Mouse (Mus musculus): ENCODE results near the gene Mafg.
"Not testable (repeated sequence)": the region's sequence is repeated elsewhere in the genome, so short reads cannot be mapped to it uniquely, and the experiment has no call there.

The Mafg gene

DNA sequence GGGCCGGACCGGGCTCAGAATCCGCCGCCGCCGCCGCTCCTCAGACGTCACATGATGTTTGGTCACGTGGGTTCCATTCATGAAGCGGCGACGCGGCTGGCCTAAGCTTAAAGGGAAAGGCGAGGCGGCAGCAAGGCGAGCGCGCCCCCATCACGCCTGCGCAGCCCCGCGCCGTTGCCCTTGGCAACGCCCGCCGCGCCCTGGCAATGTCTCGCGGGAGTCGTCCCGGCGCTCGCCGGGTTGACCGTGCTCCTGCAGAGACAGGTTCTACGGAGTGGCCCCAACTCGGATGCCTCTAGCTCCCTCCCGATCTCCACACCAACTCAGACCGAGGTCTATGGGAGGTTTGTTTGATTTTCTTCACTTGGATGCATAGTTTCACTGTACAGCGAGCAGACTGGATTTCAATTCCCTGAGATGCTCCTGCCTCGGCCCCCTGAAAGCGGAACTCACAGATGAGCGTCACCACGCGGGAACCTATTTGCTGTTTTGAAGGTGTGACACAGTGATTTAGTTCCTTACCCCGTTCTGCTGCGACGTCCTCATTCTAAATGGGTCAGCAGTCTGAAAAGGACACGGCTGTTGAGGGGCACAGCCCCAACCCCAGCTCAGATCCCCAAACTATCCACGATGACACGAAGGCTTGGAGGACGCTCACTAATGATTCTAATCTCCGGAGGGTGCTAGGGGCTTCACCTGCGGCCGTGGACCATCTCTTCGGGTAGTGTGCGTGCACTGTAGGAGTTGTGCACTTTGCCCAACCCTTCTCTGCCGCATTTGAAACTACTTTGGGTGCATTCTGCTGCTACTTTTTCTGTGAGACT is at the start of gene Mafg:
TSS of gene Mafg (minus strand) at position 81 of the 824 bp plus-strand sequence.
- DNase-seq (ENCODE audit: low read depth), result peak; percentile 98

- peak; percentile 80 for DNase-seq (ENCODE audit: low read depth)
Observed at GRCm38 (mm10) chr11:120682683-120683082, 49.3 kb upstream of the Mafg start.

DNA sequence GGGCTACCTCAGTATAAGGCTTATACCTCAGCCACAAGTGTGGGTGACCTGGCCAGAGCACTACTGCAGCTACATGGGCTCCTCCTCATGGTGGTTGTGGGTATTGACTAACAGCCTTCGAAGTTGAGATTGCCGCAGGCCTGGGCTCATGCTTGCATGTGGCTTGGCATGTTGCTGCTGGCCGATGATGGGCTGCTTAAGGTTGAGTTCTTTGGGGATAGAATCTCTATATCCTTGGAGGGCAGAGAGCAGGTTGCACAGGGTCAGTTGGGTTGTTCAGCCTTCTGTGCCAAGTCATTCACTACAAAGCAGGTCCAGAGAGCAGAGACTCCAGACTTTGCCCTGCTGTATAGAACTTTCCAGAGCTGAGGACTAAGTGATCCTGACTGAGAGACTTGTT is 46.5 kb upstream of the Mafg start:
- peak; percentile 50 for DNase-seq (ENCODE audit: low read depth)

DNA sequence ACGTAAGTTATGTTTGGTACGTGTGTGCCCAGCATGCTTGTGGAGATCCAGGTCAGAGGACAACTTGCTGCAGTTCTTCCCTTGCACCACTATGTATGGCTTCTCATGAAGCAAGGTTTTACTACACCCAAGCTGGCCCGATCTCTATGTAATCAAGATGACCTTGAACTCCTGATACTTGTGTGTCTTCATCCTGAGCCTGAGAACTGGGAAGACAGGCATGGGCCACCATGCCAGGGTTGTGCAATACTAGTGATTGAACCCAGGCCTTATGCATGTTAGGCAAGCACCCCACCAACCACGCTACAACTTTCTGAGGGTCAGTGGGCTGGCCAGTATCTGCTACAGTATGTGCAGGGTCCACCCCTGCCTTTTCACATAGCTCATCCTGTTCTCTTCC is 43.6 kb upstream of the Mafg start:
- no peak for DNase-seq (ENCODE audit: low read depth)

DNA sequence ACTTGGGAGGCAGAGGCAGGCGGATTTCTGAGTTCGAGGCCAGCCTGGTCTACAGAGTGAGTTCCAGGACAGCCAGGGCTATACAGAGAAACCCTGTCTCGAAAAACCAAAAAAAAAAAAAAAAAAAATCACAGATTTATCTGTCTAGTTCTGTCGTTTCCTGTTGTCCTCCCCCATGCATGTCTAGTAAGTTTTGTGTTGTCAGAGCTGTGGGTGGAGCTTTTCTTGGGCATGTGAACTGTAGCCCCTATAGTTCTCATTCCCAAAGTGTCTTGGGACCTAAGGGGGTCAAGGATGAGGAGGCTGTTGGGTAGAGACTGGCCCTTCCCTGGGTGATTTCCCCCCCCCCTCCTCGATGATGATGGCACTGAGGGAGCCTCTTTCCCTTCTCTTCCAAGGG is 42.5 kb upstream of the Mafg start:
- DNase-seq (ENCODE audit: low read depth), result not testable (repeated sequence)

DNA sequence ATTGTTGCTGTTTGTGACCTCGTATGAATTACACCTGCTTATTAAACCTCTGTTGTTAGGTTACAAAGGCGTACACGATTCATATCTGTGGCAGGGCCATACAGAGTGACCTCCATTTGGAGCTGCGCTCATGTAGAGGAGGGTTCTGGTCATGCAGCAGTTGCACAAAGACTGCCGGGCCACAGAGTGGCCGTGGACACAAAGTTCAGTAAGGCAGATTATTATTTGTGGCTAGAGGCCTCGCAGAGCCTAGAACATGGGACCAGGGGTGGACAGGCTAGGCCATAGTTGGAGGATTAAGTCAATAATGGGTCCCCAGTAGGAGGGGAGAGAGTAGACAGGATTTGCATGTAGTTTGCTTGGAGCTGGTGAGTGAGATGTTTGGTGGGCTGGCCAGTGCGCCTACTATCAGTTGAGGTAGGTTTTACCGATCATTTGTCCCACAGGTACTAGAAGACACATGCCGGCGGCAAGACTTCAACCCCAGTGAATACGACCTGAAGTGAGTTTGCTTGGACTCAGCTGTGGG is 40.3 kb upstream of the Mafg start:
- no peak for DNase-seq (ENCODE audit: low read depth)

- peak; percentile 98 for DNase-seq (ENCODE audit: low read depth)
Observed at GRCm38 (mm10) chr11:120672687-120673593, 39.5 kb upstream of the Mafg start, which contains the start of gene Aspscr1. Gene Aspscr1, plus strand, starts transcription at chr11:120672973.

DNA sequence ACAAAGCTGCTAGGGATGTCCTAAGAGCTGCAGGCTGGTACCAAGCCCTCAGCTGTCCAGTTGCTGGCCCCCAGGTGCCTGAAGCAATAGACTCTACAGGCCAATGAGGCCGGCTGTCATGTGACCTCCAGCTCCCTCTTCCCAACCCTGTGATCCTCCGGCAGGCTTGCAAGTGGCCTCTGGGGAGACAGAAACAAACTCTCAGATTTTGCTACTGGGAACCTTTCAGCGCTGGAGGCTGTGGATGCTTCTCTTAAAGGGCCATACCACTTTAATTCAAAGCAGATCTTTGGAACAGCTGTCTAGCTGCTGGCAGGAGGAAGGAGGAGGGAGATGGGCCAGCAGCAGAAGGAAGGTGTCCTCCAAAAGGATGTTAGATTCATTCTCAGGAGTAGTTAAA is 33.2 kb upstream of the Mafg start:
- DNase-seq (ENCODE audit: low read depth), result peak; percentile 50

GRCm38 (mm10) chr11:120665406-120665805 is 32.0 kb upstream of the Mafg start:
- DNase-seq (ENCODE audit: low read depth), result no peak

- no peak for DNase-seq (ENCODE audit: low read depth)
Observed at GRCm38 (mm10) chr11:120663714-120664113, 30.3 kb upstream of the Mafg start.

DNA sequence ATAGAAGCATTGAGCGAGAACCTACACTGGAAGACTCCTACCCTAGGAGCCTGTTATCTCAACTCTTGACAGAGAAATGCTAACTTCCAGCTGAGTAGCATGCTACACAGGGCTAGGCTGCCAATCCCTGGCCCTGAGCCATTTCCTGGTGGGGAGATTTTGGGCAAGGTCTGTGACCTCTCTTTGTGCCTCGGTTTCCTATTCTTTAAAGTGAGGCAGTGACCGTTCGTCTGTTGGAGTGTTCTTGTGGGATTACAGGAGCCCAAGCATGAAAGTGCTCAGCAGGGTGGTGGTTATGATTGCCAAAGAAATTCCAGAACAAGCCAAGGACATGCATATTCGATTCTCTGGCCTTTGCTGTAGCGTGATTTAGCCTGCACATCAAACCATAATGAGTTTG is 29.4 kb upstream of the Mafg start:
- no peak for DNase-seq (ENCODE audit: low read depth)

GRCm38 (mm10) chr11:120661076-120661460 is 27.7 kb upstream of the Mafg start, which contains the start of gene Notum:
Gene Notum, minus strand, starts transcription at chr11:120661175.
- no peak for DNase-seq (ENCODE audit: low read depth)

GRCm38 (mm10) chr11:120660301-120661075 is 27.1 kb upstream of the Mafg start:
- peak; percentile 43 for DNase-seq (ENCODE audit: low read depth)

GRCm38 (mm10) chr11:120659509-120660300 is 26.3 kb upstream of the Mafg start:
- DNase-seq (ENCODE audit: low read depth), result no peak

GRCm38 (mm10) chr11:120658876-120659410 is 25.5 kb upstream of the Mafg start:
- DNase-seq (ENCODE audit: low read depth), result peak; percentile 88

- DNase-seq (ENCODE audit: low read depth), result no peak
Observed at GRCm38 (mm10) chr11:120657301-120657700, 23.9 kb upstream of the Mafg start.

- DNase-seq (ENCODE audit: low read depth), result peak; percentile 20
Observed at GRCm38 (mm10) chr11:120654741-120655140, 21.3 kb upstream of the Mafg start.

DNA sequence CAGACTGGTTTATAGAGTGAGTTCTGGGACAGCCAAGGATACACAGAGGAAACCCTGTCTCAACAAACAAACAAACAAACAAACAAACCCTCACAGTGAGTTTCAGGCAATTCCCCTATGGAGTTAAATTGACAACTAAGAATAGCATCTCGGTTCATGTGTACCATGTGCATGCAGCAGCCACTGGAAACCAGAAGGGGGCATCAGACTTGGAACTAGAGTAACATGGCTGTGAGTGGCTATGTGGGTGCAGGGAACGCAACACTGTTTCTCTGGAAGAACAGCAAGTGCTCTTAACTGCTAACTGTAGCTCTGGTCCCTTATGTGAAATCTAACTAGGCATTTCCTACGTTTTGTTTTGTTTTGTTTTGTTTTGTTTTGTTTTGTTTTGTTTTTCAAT is 18.5 kb upstream of the Mafg start:
- DNase-seq (ENCODE audit: low read depth), result peak; percentile 34

GRCm38 (mm10) chr11:120648001-120648476 is 14.6 kb upstream of the Mafg start, which contains the start of gene Myadml2:
Gene Myadml2, minus strand, starts transcription at chr11:120648158.
- DNase-seq (ENCODE audit: low read depth), result no peak

Data from NIH3T3 (cell line).